Mouse (Mus musculus) frontal cortex, postnatal 25 days (tissue): Measurements from ENCODE around the gene Fntb.

ENCODE experiments used
- DNase-seq, 2 experiments: peaks; one replicate each; pipeline ENCODE4 v3.0.0; 2022; ENCODE audit warnings: low spot score in 2 of 2

Fntb gene

GRCm38 (mm10) chr12:76886826-76887225 lies 121.4 kb downstream of the Fntb start:
- DNase-seq, result no peak

GRCm38 (mm10) chr12:76887941-76888340 lies 122.6 kb downstream of the Fntb start:
- no peak for DNase-seq

- DNase-seq, result no peak
Observed at GRCm38 (mm10) chr12:76889404-76890184, 124.2 kb downstream of the Fntb start.

- no peak for DNase-seq
Observed at GRCm38 (mm10) chr12:76891160-76891559, 125.8 kb downstream of the Fntb start.

GRCm38 (mm10) chr12:76892910-76893695 lies 127.7 kb downstream of the Fntb start:
- DNase-seq, result no peak

- no peak for DNase-seq
Observed at GRCm38 (mm10) chr12:76894792-76895559, 129.6 kb downstream of the Fntb start.

GRCm38 (mm10) chr12:76895777-76896176 lies 130.4 kb downstream of the Fntb start:
- no peak for DNase-seq

GRCm38 (mm10) chr12:76896566-76896965 lies 131.2 kb downstream of the Fntb start:
- no peak for DNase-seq

GRCm38 (mm10) chr12:76897006-76897405 lies 131.6 kb downstream of the Fntb start:
- no peak for DNase-seq

GRCm38 (mm10) chr12:76898141-76898540 lies 132.8 kb downstream of the Fntb start:
- DNase-seq, result no peak

GRCm38 (mm10) chr12:76899261-76899975 lies 134.0 kb downstream of the Fntb start:
- DNase-seq, result no peak

- no peak for DNase-seq
Observed at GRCm38 (mm10) chr12:76901508-76902294, 136.3 kb downstream of the Fntb start.

- DNase-seq, result no peak
Observed at GRCm38 (mm10) chr12:76906278-76906677, 140.9 kb downstream of the Fntb start.

GRCm38 (mm10) chr12:76909218-76909617 lies 143.8 kb downstream of the Fntb start:
- DNase-seq, result no peak

GRCm38 (mm10) chr12:76910258-76910940 lies 145.0 kb downstream of the Fntb start:
- no peak for DNase-seq

GRCm38 (mm10) chr12:76911171-76911726 lies 145.9 kb downstream of the Fntb start:
- no peak for DNase-seq

- DNase-seq, result no peak
Observed at GRCm38 (mm10) chr12:76912193-76912592, 146.8 kb downstream of the Fntb start.

GRCm38 (mm10) chr12:76916163-76916562 lies 150.8 kb downstream of the Fntb start:
- DNase-seq, result no peak

GRCm38 (mm10) chr12:76918113-76918512 lies 152.7 kb downstream of the Fntb start:
- no peak for DNase-seq

GRCm38 (mm10) chr12:76918855-76919254 lies 153.5 kb downstream of the Fntb start:
- DNase-seq, result no peak
